Mouse (Mus musculus): Measurements from ENCODE around the gene Duox2. TPM values are rescaled to one million over a fixed set of nuclear protein-coding genes. Genes with fewer than 3 reads are reported as not detected.

Gene Duox2
- polyA plus RNA-seq, 1 experiment from 2014 or later = 0.03 TPM

DNA sequence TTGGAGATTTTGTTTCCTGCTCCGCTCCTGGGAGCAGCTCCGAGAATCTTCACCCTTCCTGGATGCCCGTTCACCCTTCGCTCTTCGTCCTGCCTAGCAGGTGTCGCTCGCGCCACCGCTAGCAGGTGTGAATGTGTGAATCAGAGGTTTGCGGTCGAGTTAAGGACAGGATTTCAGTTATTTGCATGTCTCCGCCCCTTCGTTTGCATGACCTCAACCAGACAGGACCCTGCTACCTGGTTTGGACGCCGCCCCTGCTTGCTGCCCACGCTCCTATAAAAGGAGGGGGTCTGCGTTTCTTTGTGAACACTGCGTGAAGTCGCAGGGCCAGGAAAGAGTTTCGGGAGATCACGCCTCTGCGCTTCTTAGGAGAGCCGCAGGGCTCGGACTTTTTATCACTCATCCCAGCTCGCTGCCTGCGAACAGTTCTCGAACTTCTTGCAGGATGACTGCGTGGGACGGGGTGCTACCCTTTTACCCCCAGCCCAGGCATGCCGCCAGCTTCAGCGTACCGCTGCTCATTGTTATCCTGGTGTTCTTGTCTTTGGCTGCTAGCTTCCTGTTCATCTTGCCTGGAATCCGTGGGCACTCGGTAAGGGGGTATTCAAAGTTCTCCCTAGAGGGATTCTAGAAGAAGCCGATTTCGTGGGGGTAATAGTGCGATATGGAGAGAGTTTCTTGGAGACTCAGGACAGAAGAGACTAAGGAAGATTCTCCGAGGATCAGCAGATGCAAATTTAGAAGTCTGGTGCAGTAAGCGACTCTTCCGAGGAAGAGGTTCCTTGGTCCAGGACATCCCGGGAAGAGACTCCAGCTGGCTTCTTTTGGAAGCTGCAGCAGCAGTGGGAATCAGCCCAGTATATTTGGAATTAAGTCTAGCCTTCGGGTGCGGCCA, 594 bp upstream of the Duox2 start, which contains the start of gene Duoxa2:
Gene Duoxa2 (plus strand): TSS at position 305 of the 895 bp plus-strand sequence.
- Histone ChIP-seq H3K4me1 (ENCODE audit: control insufficient read depth, insufficient read depth, low read length) (peaks cover 36% of the 10 kb centered on the region), H3K27me3 (ENCODE audit: control insufficient read depth, insufficient read depth, low read depth, low read length) (peaks cover 60% of the 10 kb centered on the region), H3K27ac (ENCODE audit: low read length) (no peak within 1 kb of the TSS), H3K4me2 (ENCODE audit: low read length) (peak within 1 kb of the TSS; percentile 57), H3K9ac (ENCODE audit: low read depth, low read length) (0 out of 2 replicates have a peak within 1 kb of the TSS, but pooled peaks have one; percentile 11), H3K4me3 (ENCODE audit: low read depth, low read length) (peak within 1 kb of the TSS; percentile 33), H3K9me3 (replicated peaks; ENCODE audit: control insufficient read depth, low read length, poor library complexity, severe bottlenecking) (no peaks in the 10 kb centered on the region), H3K36me3 (ENCODE audit: control insufficient read depth, insufficient read depth, low read length) (no peaks in the 10 kb centered on the region)
- under 1% methylated on average over 43 of the region's 43 CpGs for WGBS
- ATAC-seq = no peak

DNA sequence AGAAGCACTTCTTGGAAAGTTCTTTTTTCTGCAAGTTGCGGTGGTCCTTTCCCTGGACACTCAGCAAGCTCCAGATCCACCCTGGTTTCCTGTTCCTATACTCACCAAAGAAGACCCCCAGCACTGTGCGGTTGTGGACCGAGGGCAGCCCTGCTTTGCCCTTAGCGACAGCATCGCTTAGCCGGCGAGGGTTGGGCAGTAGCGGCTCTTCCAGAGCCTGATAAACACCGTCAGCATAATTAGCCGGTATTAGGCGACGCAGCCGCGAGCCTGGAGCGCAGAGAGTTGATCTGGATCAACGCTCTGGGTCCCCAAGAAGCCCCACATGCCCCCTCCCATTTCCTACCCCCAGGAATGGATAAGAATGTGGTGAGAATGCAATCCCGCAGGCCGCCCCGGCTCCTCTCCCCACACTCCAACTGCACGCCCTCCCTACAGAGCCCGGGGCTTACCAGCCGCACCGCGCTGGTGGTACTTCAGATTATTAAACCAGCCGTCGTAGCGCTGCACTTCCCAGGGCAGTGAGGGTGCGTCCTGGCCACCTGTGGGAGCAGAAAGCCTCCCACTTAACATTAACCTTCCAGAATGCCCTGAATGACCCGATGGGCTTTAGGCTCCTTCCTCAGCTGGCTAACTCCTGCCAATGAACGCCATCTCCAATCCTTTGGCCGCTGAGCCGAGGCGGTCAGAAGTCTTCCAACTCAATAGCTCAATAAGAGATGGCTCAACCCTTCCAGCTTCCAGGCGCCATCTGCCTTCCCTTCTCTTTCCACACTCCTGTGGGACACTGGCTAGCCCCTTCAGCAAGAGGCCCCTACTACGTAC, 766 bp downstream of the Duox2 start:
- Histone ChIP-seq H3K4me2 (ENCODE audit: low read length) (peak overlapping the region; percentile 33), H3K9me3 (replicated peaks; ENCODE audit: control insufficient read depth, low read length, poor library complexity, severe bottlenecking) (no peaks in the 10 kb centered on the region), H3K4me3 (ENCODE audit: low read depth, low read length) (peak overlapping the region; percentile 18; the same call in 1 of the 2 replicates), H3K27me3 (ENCODE audit: control insufficient read depth, insufficient read depth, low read depth, low read length) (peaks cover 56% of the 10 kb centered on the region), H3K36me3 (ENCODE audit: control insufficient read depth, insufficient read depth, low read length) (no peaks in the 10 kb centered on the region), H3K27ac (ENCODE audit: low read length) (no peak overlapping the region), H3K4me1 (ENCODE audit: control insufficient read depth, insufficient read depth, low read length) (peaks cover 35% of the 10 kb centered on the region), H3K9ac (ENCODE audit: low read depth, low read length) (no peak overlapping the region)
- ATAC-seq = no peak
- WGBS = under 1% methylated on average over 35 of the region's 35 CpGs

DNA sequence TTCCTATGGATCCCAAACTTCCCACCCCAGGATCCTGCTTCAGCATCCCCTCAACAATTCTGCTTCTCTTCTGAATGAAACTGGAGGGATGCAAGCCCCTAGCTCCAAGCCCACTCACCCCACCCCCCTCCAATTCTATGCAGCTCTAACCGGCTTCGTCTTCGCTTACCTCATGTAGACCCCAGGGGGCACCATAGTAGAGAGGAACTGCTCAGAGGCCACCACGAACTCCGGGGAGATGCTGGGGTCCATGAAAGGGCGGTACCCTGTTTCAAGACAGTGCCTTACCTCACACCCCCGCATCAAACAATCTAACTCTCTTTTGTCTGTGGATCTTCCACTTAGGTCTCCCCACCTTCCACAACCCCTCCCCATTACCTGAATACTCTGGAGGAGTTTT, 3.3 kb downstream of the Duox2 start:
- H3K9ac ChIP-seq (ENCODE audit: low read depth, low read length) = no peak overlapping the region
- H3K27ac ChIP-seq (ENCODE audit: low read length) = no peak overlapping the region
- no peak overlapping the region for H3K4me3 ChIP-seq (ENCODE audit: low read depth, low read length)
- H3K4me1 ChIP-seq (ENCODE audit: control insufficient read depth, insufficient read depth, low read length) = peaks cover 20% of the 10 kb centered on the region
- no peaks in the 10 kb centered on the region for H3K36me3 ChIP-seq (ENCODE audit: control insufficient read depth, insufficient read depth, low read length)
- WGBS = 4% methylated on average over 7 of the region's 7 CpGs
- H3K9me3 ChIP-seq (replicated peaks; ENCODE audit: control insufficient read depth, low read length, poor library complexity, severe bottlenecking) = no peaks in the 10 kb centered on the region
- peaks cover 42% of the 10 kb centered on the region for H3K27me3 ChIP-seq (ENCODE audit: control insufficient read depth, insufficient read depth, low read depth, low read length)
- ATAC-seq = no peak
- no peak overlapping the region for H3K4me2 ChIP-seq (ENCODE audit: low read length)

DNA sequence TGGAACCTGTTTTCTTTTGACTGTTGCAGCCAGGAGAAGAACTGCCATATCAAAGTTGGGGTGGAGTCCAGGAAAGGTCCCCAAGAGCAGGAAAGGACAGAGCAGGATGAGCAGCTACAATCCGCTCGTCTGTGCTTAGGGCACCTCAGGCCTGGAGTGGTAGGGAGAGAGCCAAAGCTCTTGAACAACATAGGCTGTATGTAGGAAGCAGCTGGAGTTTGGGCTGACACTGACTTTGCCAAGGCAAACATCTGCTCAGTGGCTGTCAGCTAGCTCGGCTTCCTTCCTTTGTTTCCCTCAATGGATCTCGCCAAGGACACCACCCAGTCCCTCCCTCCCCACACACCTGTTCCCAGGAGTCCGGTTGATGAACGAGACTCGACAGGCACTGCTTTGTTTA, 12.1 kb downstream of the Duox2 start:
- Histone ChIP-seq H3K4me2 (ENCODE audit: low read length) (no peak overlapping the region), H3K9ac (ENCODE audit: low read depth, low read length) (no peak overlapping the region), H3K27me3 (ENCODE audit: control insufficient read depth, insufficient read depth, low read depth, low read length) (no peaks in the 10 kb centered on the region), H3K4me3 (ENCODE audit: low read depth, low read length) (no peak overlapping the region), H3K4me1 (ENCODE audit: control insufficient read depth, insufficient read depth, low read length) (no peaks in the 10 kb centered on the region), H3K36me3 (ENCODE audit: control insufficient read depth, insufficient read depth, low read length) (no peaks in the 10 kb centered on the region), H3K27ac (ENCODE audit: low read length) (no peak overlapping the region), H3K9me3 (replicated peaks; ENCODE audit: control insufficient read depth, low read length, poor library complexity, severe bottlenecking) (no peaks in the 10 kb centered on the region)
- ATAC-seq = no peak
- WGBS = 70% methylated on average over 7 of the region's 7 CpGs

DNA sequence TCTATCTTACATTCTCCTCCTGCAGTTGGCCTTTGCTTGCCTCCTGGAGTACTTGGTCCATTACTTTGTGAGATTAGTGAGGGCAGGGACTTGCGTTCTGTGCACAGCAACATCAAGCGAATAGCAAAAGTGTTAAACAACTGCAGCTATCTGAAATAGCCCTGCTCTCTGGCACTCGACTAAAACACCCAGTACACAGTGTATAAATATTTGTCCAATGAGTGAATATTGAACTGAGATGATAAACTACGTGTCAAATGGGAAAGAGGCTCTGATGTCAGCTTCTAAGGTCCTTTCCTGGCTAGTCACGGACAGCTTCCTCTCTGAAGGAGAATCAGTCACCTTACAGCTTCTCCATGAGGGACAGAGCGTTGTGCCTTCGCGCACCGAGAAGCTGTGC, 14.2 kb downstream of the Duox2 start:
- no peak overlapping the region for H3K27ac ChIP-seq (ENCODE audit: low read length)
- no peak for ATAC-seq
- H3K4me1 ChIP-seq (ENCODE audit: control insufficient read depth, insufficient read depth, low read length) = no peaks in the 10 kb centered on the region
- no peak overlapping the region for H3K4me3 ChIP-seq (ENCODE audit: low read depth, low read length)
- no peaks in the 10 kb centered on the region for H3K27me3 ChIP-seq (ENCODE audit: control insufficient read depth, insufficient read depth, low read depth, low read length)
- H3K4me2 ChIP-seq (ENCODE audit: low read length) = no peak overlapping the region
- no peaks in the 10 kb centered on the region for H3K9me3 ChIP-seq (replicated peaks; ENCODE audit: control insufficient read depth, low read length, poor library complexity, severe bottlenecking)
- H3K36me3 ChIP-seq (ENCODE audit: control insufficient read depth, insufficient read depth, low read length) = no peaks in the 10 kb centered on the region
- H3K9ac ChIP-seq (ENCODE audit: low read depth, low read length) = no peak overlapping the region
- WGBS = 90% methylated on average over 9 of the region's 9 CpGs

DNA sequence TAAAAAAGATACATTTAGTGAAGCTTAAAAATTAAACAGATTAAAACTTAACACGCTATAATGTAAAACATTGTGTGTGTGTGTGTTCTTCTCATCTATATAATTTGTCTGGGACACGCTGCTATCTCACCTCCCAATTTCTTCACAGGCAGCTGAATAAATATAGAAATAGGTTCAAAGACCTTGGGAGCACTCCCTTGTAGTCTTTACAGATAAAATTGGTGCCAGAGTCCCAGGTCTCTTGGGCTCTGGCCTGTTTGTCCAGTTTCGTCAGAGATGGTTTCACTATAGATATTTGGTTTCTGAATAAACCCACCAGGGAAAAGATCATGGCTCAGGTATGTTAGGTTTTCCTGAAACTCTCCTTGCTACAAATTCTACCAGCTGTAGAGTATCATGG, 19.5 kb downstream of the Duox2 start:
- Histone ChIP-seq H3K9me3 (replicated peaks; ENCODE audit: control insufficient read depth, low read length, poor library complexity, severe bottlenecking) (no peaks in the 10 kb centered on the region), H3K27me3 (ENCODE audit: control insufficient read depth, insufficient read depth, low read depth, low read length) (no peaks in the 10 kb centered on the region), H3K36me3 (ENCODE audit: control insufficient read depth, insufficient read depth, low read length) (no peaks in the 10 kb centered on the region), H3K27ac (ENCODE audit: low read length) (no peak overlapping the region), H3K9ac (ENCODE audit: low read depth, low read length) (no peak overlapping the region), H3K4me3 (ENCODE audit: low read depth, low read length) (no peak overlapping the region), H3K4me2 (ENCODE audit: low read length) (no peak overlapping the region), H3K4me1 (ENCODE audit: control insufficient read depth, insufficient read depth, low read length) (no peaks in the 10 kb centered on the region)
- 91% methylated on average over 3 of the region's 3 CpGs for WGBS
- ATAC-seq = no peak

DNA sequence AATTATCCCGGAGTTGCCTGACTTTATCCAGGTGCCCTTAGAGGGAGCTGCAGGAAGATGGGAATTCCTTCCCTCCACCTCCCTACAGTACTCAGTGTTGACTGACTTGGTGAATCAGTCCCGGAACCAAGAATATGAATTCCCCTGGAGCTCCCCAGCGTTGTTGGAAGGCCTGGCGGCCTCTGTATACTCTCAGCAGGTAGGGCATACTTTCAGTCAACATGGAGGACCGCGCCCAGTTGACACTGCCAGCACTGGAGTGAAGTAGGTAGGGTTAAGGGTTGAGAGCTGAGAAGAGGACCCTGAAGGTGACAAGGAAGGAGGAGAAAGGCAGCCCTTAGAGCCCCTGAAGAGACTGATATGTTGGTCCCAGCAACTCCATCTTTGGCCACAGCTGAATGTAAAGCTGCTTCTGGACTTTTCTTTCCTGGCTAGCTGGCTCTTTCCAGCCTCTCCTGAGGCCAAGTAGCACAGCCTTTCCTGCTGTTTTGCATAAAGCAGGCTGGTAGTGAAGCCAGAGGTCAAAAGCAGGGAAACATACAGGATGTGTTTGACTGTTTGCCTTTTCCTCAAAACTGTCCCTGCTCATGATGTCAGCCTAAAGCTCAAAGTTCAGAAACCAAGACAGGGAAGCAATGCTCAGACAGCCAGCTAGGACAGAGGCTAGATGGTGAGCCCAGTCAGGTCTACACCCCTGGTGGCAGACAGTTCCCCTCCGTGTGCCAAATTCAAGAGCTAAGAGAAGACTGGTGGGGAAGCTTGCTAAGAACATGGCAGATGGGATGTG, 31.6 kb downstream of the Duox2 start:
- no peaks in the 10 kb centered on the region for H3K9me3 ChIP-seq (replicated peaks; ENCODE audit: control insufficient read depth, low read length, poor library complexity, severe bottlenecking)
- H3K27me3 ChIP-seq (ENCODE audit: control insufficient read depth, insufficient read depth, low read depth, low read length) = no peaks in the 10 kb centered on the region
- no peaks in the 10 kb centered on the region for H3K36me3 ChIP-seq (ENCODE audit: control insufficient read depth, insufficient read depth, low read length)
- no peak for ATAC-seq
- no peak overlapping the region for H3K27ac ChIP-seq (ENCODE audit: low read length)
- H3K4me2 ChIP-seq (ENCODE audit: low read length) = no peak overlapping the region
- peaks cover 12% of the 10 kb centered on the region for H3K4me1 ChIP-seq (ENCODE audit: control insufficient read depth, insufficient read depth, low read length)
- no peak overlapping the region for H3K4me3 ChIP-seq (ENCODE audit: low read depth, low read length)
- WGBS = 93% methylated on average over 7 of the region's 7 CpGs
- no peak overlapping the region for H3K9ac ChIP-seq (ENCODE audit: low read depth, low read length)

DNA sequence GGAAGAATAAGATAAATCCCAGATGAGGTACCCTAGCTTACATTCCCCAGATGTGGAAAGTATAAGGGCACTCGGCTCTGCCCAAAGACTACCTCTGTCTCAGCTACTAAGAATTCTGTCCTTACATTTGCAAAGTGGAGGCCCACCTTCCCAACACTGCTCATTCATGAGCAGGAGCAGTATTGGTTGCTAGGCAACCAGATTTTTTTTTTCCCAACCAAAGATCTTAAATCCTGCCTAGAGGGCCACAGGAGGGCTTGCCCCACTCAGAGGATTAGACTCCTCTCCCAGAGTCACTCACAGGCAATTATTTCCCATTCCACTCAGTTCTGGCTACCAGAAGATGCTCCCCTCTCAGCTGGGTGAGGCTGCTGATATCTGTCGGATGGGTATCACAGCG, 33.6 kb downstream of the Duox2 start:
- Histone ChIP-seq H3K9me3 (replicated peaks; ENCODE audit: control insufficient read depth, low read length, poor library complexity, severe bottlenecking) (no peaks in the 10 kb centered on the region), H3K4me1 (ENCODE audit: control insufficient read depth, insufficient read depth, low read length) (peaks cover 12% of the 10 kb centered on the region), H3K27me3 (ENCODE audit: control insufficient read depth, insufficient read depth, low read depth, low read length) (no peaks in the 10 kb centered on the region), H3K9ac (ENCODE audit: low read depth, low read length) (no peak overlapping the region), H3K4me2 (ENCODE audit: low read length) (no peak overlapping the region; the same call in 1 of the 2 replicates), H3K36me3 (ENCODE audit: control insufficient read depth, insufficient read depth, low read length) (no peaks in the 10 kb centered on the region), H3K4me3 (ENCODE audit: low read depth, low read length) (no peak overlapping the region), H3K27ac (ENCODE audit: low read length) (peak overlapping the region; percentile 67)
- 18% methylated on average over 3 of the region's 3 CpGs for WGBS
- peak; percentile 91 for ATAC-seq
